Mouse (Mus musculus) layer of hippocampus, adult 9-10 months (tissue): ENCODE data around the gene Ap1g2.

ENCODE experiments used
- DNase-seq: peaks from one replicate; pipeline ENCODE4 v3.0.0; 2022; ENCODE audit warnings: low spot score

Ap1g2 gene

DNA sequence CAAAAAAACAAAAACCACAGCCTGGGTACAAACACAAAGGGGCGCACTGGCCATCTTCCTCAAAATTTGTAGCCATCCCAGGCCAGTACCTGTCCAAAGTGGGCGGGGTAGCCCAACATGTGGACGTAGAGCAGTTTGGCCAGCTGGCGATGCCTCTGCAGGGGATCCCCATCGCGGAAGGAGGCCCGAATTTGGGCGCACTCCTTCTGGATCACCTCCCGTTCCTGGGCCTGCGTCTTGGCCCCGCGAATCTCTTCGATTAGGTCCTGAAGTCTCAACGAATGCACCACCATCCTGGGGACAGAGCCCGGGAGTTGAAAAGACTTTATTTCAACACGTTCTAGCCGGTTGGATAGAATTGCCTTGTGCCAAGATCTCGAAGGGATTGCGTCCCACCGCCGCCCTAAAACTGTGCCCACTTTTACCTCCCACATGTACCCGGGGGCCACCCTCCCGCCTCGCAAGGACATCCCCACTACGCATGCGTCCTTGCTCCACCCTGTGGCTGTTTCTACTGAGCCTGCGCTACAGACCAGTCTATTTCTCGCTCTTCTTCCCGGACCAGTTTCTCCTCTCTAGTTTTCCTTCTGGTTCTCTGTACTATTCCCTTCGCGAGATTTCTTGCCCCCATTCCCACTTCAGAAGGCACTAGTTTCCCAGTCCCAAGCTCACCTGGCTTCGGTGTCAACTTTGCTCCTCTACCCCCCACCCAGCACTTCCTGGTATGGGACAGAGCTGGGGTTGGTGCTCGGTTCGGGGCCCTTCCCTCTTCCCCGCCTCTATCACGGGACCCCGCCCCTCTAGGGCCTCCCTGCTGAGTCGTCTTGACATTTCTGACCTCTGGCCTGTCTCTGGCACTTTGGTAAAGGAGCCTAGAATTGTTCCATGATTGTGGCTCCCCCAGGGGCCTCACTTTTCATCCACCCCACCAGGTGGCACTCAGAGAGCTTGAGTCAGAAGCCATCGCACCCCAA, at the start of gene Ap1g2:
Ap1g2 (minus strand) TSS at position 758 of the 974 bp plus-strand sequence.
- DNase-seq = no peak

DNA sequence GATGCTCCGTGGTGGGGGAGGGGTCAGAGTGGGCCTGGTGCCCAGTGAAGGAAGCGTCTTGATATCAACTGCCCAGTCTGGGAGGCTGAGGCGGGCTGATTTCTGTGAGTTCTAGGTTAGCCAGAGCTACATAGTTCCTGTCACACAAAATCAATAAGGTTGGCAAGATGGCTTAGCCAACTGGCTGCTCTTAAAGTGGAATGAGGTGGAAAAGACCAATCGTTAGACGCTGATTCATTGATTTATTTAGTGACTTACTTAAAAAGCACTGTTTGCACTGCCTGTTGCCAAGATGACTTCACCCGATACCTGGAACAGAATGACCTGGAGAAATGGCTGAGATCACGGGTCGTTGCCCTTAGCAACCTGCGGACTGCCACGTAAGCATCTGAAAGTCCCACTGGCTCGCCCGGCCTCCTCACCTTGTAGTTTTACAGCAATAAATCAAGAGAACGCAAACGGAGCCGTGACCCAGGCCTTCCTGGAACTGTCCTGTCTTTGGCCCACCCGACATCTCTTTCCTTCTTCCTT, 46.6 kb upstream of the Ap1g2 start:
- no peak for DNase-seq

DNA sequence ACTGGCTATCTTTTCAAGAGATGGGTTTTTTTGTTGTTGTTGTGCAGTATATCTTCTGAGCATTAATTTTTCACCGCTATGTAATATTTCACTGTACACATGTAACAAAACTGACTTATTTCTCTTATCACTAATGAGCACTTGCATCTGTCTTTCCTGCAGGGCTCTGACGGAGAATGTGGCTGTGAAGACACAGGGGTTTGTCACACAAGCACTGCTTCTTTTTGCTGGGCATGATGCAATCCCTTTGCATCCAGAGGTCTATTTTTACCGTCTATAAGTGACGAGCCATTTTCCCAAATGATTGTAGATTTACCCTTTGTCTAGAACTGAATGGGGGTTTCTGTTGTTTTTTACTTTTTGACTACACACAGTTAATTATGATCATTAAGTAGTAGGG, 45.8 kb upstream of the Ap1g2 start:
- no peak for DNase-seq

DNA sequence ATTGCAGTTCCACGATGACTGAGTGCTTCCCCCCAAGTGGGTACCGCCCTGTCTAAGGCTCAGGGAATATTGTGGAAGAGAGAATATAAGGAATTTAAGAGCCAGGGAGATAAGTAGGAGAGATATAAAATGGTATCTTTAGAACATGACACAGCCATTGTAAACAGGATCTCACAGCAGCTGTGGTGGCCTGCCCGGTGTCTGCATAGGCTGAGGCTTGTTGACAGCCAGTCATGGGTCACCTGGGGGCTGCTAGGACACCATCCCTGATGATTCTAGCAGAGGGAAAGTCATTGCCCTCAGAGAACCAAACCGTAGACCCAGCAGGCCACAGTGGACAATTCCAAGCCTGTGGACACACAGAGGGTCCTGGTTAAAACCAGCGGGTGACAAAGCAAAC, 44.6 kb upstream of the Ap1g2 start:
- no peak for DNase-seq

DNA sequence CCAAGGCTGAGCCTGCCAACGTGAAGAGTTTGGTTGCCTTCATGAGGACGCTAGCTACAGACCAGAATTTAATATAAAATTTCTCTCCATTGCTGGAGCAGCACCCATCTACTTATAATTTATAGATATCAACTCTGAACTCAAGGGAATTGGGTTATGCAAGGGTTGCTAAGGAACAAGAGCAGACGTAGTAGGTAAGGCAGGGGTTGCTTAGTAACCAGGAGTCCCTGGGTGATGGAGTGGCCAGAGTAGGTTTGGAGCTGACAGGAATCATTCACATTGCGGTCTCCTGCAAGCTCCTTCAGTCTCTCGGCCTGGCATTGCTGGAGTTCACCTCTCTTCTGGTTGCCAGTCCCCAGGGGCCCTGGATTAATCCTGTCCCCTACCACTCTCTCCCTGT, 42.6 kb upstream of the Ap1g2 start:
- no peak for DNase-seq

DNA sequence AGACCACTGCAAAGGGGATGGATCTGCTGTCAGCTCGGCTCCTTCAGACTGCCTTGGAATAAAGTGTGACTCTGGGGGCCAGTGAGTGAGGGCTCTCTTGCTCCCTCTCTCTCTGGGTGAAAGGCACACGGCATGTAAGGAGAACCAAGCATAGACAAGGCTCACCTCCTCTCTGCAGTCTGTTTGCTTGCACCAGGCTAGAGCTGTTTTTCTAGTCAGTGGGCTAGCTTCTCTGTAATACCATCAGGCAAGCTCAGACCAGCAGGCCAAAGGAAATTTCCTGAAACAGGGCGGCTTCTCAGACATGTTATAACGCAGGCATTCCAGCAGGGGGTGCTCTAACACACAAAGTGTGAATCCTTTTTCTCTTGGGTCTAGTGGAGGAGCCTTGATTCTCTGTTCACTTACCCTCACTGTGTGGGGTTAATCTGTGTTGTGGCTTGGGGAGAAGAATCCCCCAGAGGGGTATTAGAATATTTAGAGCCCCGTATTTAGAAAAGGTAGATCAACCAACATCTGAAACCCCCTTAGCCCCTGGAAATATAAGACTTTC, 42.0 kb upstream of the Ap1g2 start:
- DNase-seq = peak; percentile 36

DNA sequence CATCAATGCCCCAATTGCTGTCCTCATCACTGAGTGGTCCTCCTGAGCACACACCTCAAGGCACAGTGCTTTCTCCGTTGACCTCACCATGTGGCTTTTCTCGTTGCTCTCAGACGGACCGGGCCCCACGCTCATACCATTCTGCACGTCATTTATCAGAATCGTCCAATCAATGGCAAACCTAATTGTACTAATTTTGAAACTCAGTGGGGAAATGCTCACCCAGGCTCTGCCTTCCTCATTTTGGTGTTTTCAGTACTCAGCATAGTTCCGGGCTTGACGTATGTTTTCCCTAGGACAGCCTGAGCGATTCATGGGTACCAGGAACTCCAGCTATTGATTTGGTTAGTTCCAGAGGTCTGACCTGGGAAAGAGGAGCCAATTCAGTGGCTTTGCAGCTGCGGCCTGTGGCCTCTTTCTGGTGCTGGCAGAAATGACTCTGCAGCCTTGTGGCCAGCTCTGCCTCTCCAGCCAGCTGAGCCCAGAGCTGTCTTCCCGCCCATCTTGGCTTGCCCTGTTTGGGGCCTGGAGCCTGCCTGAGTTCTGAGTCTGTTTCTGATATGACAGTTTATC, 40.5 kb upstream of the Ap1g2 start:
- no peak for DNase-seq

DNA sequence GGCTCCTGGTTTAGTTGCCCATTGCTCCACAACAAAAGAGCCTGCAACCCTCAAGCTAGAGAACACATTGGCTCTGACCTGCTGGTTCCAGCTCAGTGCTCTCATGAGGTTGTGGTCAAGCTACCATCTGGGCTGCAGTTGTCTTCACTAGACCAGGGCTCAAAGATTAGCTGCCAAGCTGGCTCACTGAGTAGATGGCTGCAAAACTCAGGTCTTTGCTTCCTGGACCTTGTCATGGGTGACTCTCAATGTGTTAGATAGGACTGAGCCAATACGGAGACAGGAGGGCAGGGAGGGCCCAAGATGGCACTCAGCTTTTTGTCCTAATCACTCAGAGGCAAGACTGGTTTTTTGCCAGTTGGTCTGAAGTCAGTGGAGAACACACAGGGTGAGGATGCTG, 39.9 kb upstream of the Ap1g2 start:
- no peak for DNase-seq

DNA sequence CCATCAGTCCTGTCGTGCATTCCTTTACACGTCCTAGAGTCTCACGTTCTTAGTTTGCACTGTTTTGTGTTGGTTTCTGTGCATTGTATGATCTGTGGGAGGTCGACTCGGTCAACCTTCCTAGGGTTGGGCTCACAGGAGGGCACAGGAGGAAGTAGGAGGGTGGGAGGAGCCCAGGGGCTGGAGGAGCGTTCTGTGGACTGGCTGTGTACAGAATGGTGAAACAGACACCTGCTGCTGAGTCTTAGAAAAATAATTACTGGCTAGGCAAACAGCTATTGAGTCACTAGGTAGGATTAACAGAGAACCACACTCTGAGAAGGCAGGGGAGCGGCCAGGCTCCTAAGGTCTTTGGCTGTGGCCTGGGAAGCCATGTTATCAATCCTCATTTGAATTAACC, 32.9 kb upstream of the Ap1g2 start:
- DNase-seq = no peak

DNA sequence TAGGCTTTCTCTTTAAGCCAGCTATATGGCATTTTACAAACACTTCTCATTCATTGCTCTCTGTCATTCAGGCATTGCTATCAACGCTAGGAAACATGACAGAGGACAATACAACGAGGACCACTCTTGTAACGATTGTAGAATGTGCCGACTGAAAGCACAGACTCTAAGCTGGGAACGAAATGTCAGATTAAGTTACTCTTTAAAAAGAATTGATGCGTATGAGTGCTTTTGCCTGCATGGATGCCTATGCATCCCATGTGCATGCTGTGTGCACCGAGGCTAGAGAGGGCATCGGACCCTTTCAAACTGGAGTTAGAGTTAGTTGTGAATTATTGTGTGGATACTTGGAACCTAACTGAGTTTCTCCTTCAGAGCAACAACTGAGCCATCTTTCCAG, 29.3 kb upstream of the Ap1g2 start:
- no peak for DNase-seq

DNA sequence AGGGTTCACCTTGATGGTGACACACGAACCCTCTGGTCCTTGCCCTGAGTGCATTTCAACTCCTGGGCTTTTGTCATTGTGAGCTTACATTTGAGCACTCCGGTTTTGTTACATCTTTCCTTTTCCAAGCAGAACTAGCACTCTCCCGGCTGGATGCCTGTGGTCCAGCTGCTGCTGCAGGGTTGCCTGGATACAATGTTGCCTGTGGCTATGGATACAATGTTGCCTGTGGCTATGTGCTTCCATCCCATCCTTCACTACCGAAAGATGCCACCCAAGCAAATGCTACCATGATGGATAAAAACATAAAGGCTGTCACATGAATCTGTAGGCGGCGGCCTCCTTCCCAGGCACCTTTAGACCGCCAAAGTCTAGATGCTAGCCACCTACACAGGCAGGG, 20.1 kb upstream of the Ap1g2 start:
- no peak for DNase-seq

DNA sequence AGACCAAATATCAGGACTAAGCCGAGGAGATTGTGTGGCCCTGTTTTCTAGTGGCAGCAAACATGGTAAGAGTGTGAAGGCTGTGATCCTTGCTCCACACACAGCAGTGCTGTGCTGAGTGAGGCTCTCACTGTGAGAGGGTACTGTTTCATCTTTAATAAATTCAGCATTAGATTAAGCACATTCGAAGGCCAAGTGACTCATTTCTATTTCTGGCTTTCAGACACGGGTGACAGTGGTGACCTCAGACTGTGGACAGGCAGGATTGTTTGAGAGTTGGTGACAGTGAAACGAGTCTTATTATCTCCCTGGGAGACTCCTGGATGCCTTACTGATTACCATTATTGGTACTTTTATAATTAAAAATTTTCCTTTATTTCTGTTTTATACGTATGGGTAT, 19.3 kb upstream of the Ap1g2 start:
- no peak for DNase-seq

DNA sequence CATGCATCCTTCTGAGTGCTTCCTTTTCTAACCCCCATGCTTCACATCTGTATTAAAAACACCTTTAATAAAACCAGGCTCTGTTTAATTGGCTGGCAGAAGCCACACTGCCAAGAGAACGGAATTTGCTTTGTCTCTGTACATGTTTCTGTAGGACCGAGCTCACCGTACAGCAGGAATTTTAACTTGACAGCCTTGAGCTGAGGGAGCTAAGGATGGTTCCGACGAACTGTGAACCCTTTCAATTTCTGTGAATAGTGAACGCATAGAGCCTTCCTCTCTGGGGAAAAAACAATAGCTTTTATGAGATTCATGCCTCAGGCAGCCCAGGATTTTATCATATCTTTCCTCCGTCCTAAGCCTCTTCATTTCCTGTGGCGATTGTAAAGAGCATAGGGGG, 16.0 kb upstream of the Ap1g2 start:
- no peak for DNase-seq

DNA sequence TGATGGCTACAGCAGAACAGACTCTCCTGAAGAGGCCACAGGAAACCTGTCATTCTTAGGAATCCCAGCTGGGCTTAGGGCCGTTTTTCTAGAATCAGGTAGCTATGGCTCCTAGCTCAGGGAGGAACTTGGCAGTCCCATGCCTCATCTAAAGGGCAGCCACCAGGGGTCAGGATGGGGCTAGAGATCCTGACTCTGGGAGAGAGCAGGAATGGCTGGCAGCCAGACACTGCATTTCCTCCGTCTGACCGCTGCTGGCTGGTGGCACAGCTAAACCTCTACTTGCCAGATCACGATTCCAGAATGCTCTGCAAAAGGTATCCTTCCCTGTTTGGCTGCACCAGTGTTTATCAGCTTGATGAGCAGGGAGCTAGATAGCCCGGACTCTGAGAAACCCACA, 15.6 kb upstream of the Ap1g2 start:
- no peak for DNase-seq

DNA sequence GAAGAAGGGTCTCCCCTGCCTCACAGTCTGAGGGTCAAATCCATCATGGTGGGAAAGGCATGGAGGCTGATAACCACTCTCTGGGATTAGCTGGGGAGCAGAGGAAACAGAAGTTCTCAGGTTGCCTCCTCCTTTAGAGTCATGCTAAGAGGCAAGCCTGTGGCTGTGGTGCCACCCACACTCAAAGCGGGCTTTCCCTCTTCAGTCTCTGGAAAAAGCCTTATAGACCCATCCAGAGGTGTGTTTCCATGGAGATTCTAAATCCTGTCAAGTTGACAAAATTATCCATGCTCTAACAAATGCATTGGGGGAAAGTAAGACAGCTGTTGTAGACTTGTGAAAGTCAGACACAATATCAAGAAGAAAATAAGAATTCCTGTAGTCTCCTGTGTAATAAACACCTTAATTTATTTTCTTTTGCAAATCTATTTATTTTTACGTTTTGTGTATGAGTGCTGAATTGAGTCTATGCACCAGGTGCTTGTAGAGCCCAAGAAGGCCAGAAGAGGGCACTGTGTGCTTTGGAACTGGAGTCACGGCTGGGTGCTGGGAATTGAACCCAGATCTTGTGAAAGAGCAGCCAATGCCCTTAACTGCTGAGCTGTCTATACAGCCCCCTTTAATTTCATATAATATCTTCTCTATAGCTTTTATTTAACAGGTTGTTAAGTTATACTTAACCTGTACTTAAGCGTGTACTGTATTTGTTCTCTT, 13.2 kb upstream of the Ap1g2 start:
- no peak for DNase-seq

DNA sequence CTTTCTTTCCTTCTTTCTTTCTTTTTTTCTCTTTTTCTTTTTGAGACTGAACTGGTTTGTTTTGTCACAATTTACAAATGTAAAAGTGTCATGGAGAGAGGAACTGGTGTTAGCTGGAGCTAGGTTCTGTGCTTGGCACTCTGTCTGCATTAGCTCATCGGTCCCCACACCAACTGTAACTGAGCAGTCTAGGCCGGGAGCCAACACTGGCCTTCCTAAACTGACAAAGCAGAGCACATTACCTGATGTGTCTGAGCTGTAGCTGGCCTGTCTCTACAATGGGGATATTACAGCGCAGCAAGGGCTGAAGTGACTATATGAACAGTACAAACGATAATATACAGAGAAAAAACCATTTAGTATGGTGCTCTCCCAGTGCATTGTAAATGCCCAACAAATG, 12.5 kb upstream of the Ap1g2 start:
- DNase-seq = no peak

DNA sequence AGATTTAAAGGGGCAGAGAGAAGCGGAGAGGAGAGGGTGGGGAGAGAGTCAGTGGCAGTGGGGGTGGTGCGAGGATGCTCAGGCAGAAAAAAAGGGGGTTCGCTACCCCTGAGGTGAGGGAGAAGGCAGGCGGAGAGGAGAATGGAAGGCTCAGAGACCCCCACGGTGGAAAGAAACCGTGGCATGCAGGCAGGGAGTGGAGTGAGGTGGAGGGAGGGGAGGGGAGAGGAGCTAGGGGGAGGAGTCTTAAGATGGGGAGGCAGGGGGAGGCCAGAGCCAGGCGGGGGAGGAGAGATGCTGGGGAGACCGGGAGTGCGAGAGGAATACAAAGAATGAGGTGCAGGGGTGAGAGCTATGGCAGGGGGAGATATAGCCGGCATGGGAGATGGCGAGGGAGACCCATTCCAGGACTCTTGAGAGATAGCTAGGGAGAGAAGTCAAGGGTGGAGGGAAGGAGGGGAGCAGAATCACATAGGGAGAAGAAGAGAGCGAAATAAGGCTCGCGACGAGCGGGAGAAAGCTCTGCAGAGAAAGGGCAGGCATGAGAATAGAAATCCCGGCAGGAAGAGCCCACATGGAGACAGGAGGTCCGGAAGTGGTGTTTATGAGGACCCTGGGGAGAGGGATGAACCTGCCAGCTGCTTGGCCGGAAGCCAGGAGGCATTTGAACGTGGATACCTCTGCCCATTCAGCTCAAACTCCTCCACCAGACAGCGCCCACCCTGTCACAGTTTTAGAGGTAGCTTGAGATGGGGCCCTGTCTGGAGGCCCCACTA, 10.2 kb upstream of the Ap1g2 start, which contains the start of gene Jph4:
Jph4 (minus strand) TSS at position 511 of the 776 bp plus-strand sequence.
- no peak for DNase-seq

DNA sequence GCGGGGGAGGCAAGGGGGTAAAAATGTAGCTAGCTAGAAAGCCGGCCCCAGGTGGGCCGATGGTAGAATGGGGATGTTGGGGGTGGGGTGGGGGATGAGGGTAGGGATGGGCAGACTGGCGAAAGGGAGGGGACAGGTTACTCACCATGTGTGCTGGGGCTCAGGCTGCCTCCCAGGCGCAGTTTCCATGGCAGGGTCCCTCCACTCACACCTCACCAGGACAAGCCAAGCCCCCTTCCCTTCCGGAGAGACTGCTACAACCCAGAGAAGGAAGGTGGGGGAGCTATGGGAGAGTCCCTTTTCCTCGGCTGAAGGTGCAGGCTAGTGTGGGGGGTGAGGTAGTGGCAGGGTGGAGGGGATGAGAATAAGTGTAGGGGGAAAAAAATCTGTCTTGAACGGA, 9.5 kb upstream of the Ap1g2 start:
- no peak for DNase-seq

DNA sequence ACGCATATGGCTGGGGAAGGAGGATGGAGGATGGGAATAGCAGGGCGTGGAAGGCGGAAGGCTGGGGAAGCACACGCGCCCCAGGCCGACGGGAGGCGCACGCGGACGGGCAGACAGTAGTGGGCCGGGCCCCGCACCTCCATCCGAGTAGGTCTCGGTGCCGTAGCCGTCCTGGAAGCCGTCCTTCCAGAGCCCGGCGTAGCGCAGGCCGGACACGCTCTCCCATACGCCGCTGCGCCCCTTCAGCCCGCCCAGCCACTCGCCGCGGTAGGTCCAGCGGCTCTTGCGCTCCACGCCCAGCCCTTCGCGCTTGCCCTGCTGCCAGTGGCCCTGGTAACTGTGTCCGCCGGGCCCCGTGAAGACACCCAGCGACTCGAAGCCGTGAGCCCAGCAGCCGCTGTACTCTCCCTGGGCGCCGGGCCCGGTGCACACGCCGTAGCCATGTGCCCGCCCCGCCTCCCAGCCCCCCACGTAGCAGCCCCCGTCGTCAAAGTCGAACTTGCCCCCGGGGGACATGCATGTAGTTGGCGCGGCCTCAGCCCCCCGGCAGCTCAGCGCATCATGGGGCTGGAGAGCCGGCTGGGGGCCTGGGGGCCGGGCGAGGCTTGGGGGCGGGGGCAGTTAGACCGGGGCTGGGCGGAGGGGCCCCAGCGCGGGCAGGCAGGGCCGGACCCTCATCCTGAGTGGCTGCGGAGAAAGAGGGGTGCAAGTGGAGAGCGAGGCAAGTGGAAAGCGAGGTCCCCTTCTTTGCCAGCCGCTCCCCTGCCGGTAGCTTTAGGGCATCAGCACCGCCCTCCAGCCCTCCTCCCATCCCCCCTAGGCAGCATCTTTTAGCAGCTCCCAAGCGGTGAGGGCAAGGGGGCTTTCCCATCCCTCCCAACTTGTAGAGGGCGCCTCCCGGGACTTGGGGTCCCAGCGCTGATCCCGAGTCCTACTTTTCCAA, 8.6 kb upstream of the Ap1g2 start:
- DNase-seq = no peak

DNA sequence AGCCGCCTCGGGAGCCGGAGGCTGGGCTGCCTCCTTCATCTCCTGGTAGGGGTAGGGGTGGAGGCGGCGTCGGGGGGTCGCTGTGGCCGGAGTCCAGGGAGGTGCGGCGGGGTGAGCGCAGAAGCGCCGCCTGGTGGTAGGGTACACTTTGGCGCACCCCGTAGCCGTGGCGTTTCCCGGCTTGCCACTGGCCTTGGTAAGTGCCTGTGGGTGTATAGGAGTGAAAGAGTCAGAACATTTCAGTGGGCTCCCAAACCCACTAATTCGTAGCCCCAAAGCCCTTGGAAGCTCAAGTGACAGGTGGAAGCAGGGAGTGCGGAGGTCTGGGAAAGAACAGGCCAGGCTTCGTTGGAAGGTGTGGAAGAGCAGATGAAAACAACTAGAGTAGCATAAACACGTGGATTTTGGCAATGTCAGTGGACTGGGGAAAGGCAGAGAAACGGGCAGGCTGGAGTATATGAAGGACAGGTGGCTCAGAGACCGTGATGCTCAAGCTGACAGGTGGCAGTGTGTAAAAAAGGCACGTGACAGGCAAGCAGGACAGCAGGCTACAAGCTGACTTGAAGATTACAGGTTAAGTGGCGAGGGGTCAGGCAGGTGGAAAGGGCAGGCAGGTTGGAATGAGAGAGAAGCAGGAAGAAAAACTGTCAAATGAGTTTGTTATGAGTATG, 7.7 kb upstream of the Ap1g2 start:
- DNase-seq = no peak
